Mouse (Mus musculus): ENCODE results near the gene Slc17a4.

Slc17a4 gene

GRCm38 (mm10) chr13:23892592-23893268 lies 22.1 kb downstream of the Slc17a4 start:
- no peak for DNase-seq (ENCODE audit: low spot score)

- peak; percentile 54 for DNase-seq (ENCODE audit: low spot score)
Measured at GRCm38 (mm10) chr13:23889011-23889605, 25.7 kb downstream of the Slc17a4 start.

GRCm38 (mm10) chr13:23887026-23887725 lies 27.6 kb downstream of the Slc17a4 start:
- no peak for DNase-seq (ENCODE audit: low spot score)

GRCm38 (mm10) chr13:23885540-23885939 lies 29.3 kb downstream of the Slc17a4 start:
- peak; percentile 51 for DNase-seq (ENCODE audit: low spot score)

- no peak for DNase-seq (ENCODE audit: low spot score)
Measured at GRCm38 (mm10) chr13:23879636-23880035, 35.2 kb downstream of the Slc17a4 start.

- no peak for DNase-seq (ENCODE audit: low spot score)
Measured at GRCm38 (mm10) chr13:23879106-23879505, 35.7 kb downstream of the Slc17a4 start.

GRCm38 (mm10) chr13:23873141-23873540 lies 41.7 kb downstream of the Slc17a4 start:
- DNase-seq (ENCODE audit: low spot score), result no peak

- DNase-seq (ENCODE audit: low spot score), result no peak
Measured at GRCm38 (mm10) chr13:23869996-23870395, 44.8 kb downstream of the Slc17a4 start.

GRCm38 (mm10) chr13:23868790-23869533 lies 45.8 kb downstream of the Slc17a4 start:
- DNase-seq (ENCODE audit: low spot score), result no peak

GRCm38 (mm10) chr13:23867405-23867804 lies 47.4 kb downstream of the Slc17a4 start, which contains the start of gene Slc17a1:
Slc17a1 (plus strand) TSS chr13:23867750.
- no peak for DNase-seq (ENCODE audit: low spot score)

- DNase-seq (ENCODE audit: low spot score), result no peak
Measured at GRCm38 (mm10) chr13:23867000-23867399, 47.8 kb downstream of the Slc17a4 start.

- no peak for DNase-seq (ENCODE audit: low spot score)
Measured at GRCm38 (mm10) chr13:23866086-23866710, 48.6 kb downstream of the Slc17a4 start.

- no peak for DNase-seq (ENCODE audit: low spot score)
Measured at GRCm38 (mm10) chr13:23864711-23865110, 50.1 kb downstream of the Slc17a4 start.

- DNase-seq (ENCODE audit: low spot score), result no peak
Measured at GRCm38 (mm10) chr13:23861815-23862214, 53.0 kb downstream of the Slc17a4 start.

- no peak for DNase-seq (ENCODE audit: low spot score)
Measured at GRCm38 (mm10) chr13:23856401-23856800, 58.4 kb downstream of the Slc17a4 start.

GRCm38 (mm10) chr13:23849299-23849698 lies 65.5 kb downstream of the Slc17a4 start:
- no peak for DNase-seq (ENCODE audit: low spot score)

Measured in embryo, embryonic 10.5 days (tissue).